Mouse (Mus musculus): Measurements from ENCODE around the gene Htra3. TPM values are rescaled to one million over a fixed set of nuclear protein-coding genes. Genes with fewer than 3 reads are reported as not detected.

The Htra3 gene
- polyA plus RNA-seq, 1 experiment from 2014 or later = 40.5 TPM

- H3K36me3 ChIP-seq (ENCODE audit: insufficient read depth, low read length) = peaks cover 14% of the 10 kb centered on the region; the same call in 1 of the 2 replicates
- WGBS = 73% methylated on average over 7 of the region's 7 CpGs
- H3K4me1 ChIP-seq (ENCODE audit: insufficient read depth, low read depth, low read length) = no peaks in the 10 kb centered on the region
- DNase-seq (ENCODE audit: low spot score) (no peak), ATAC-seq (no peak)
- no peaks in the 10 kb centered on the region for H3K27me3 ChIP-seq (replicated peaks; ENCODE audit: insufficient read depth, low read length)
- no peak overlapping the region for H3K9ac ChIP-seq (replicated peaks; ENCODE audit: low read depth)
- H3K4me3 ChIP-seq (ENCODE audit: low read depth, low read length) = no peak overlapping the region
- TF ChIP-seq EP300 (IDR thresholded peaks at IDR 0.05) = no peak
- TF ChIP-seq CTCF (IDR thresholded peaks at IDR 0.05) = no peak
- H3K4me2 ChIP-seq (replicated peaks; ENCODE audit: low read depth, low read length) = no peak overlapping the region
- no peaks in the 10 kb centered on the region for H3K9me3 ChIP-seq (ENCODE audit: low read length)
- no peak overlapping the region for H3K27ac ChIP-seq (ENCODE audit: low read length)
Observed at GRCm38 (mm10) chr5:35605355-35605754, 74.2 kb downstream of the Htra3 start.

Other genes starting within 250 kb of the Htra3 start
- 3.4 and 4.1 TPM in 2 replicates for gene Cpz, start 154.1 kb downstream of the Htra3 start, polyA plus RNA-seq (2015; fragmentation: Nextera tagmentation; extraction: Ambion mirVana)
- 3.4 and 4.4 TPM in 2 replicates for gene Trmt44, start 104.7 kb downstream of the Htra3 start, polyA plus RNA-seq (2015; fragmentation: Nextera tagmentation; extraction: Ambion mirVana)
- gene Acox3, start 96.7 kb downstream of the Htra3 start, polyA plus RNA-seq (2015; fragmentation: Nextera tagmentation; extraction: Ambion mirVana) = 15.0 and 15.9 TPM in 2 replicates
- 21.1 and 22.9 TPM in 2 replicates for gene Sh3tc1, start 60.2 kb upstream of the Htra3 start, polyA plus RNA-seq (2015; fragmentation: Nextera tagmentation; extraction: Ambion mirVana)
- gene Ablim2, start 78.1 kb upstream of the Htra3 start, polyA plus RNA-seq (2015; fragmentation: Nextera tagmentation; extraction: Ambion mirVana) = 0.74 and 0.75 TPM in 2 replicates
- gene Afap1, start 213.5 kb upstream of the Htra3 start, polyA plus RNA-seq (2015; fragmentation: Nextera tagmentation; extraction: Ambion mirVana) = 12.9 and 14.7 TPM in 2 replicates

Measured in lung, postnatal 0 days (tissue).